Mouse (Mus musculus) megakaryocyte, adult 5-6 weeks (primary cell): ENCODE results near the gene Ambp. TPM values are rescaled to one million over a fixed set of nuclear protein-coding genes. Genes with fewer than 3 reads are reported as not detected.

ENCODE experiments used
- ATAC-seq: 2 replicates; pipeline ENCODE4 v1.8.0; 2016; ENCODE audit warnings: mild to moderate bottlenecking, inconsistent platforms; ENCODE audit not compliant: poor library complexity, severe bottlenecking
- total RNA-seq, 2 experiments: library from RNA; stranded (forward) in 1 of 2; stranded (reverse) in 1 of 2; fragments of 153-499, 151-499 nt in 1 of 2; fragments of 221-1000, 200-1000 nt in 1 of 2; gene quantifications; 2 replicates each; pipeline versions ENCODE4 v1.2.3 to v1.2.4; 2015 to 2017

Ambp gene
- total RNA-seq, 2 experiments from 2014 or later, result not detected

GRCm38 (mm10) chr4:63124861-63125466 lies 29.6 kb downstream of the Ambp start:
- no peak for ATAC-seq

GRCm38 (mm10) chr4:63118639-63119437 lies 35.8 kb downstream of the Ambp start:
- peak; percentile 86 for ATAC-seq

GRCm38 (mm10) chr4:63105651-63106050 lies 48.9 kb downstream of the Ambp start:
- no peak for ATAC-seq

- ATAC-seq, result no peak
These were observed 52.6 kb downstream of the Ambp start for GRCm38 (mm10) chr4:63102025-63102424.

- no peak for ATAC-seq
These were observed 54.1 kb downstream of the Ambp start for GRCm38 (mm10) chr4:63100478-63100877.

- no peak for ATAC-seq
These were observed 57.0 kb downstream of the Ambp start for GRCm38 (mm10) chr4:63097603-63098002.

Other genes with a start within 250 kb of the Ambp start
- gene Zfp618, start 189.2 kb downstream of the Ambp start, total RNA-seq (2015), result 0.02 and 0.05 TPM in 2 replicates
- gene Zfp618, start 189.2 kb downstream of the Ambp start, total RNA-seq (2017), result not detected in 2 replicates
- not detected in 2 replicates for gene Kif12, start 17.3 kb upstream of the Ambp start, total RNA-seq (2015)
- not detected in 2 replicates for gene Kif12, start 17.3 kb upstream of the Ambp start, total RNA-seq (2017)
- 0.23 and 0.42 TPM in 2 replicates for gene Col27a1, start 59.2 kb upstream of the Ambp start, total RNA-seq (2015)
- 0.24 and 0.44 TPM in 2 replicates for gene Col27a1, start 59.2 kb upstream of the Ambp start, total RNA-seq (2017)
- 18.3 and 25.9 TPM in 2 replicates for gene Orm1, start 189.8 kb upstream of the Ambp start, total RNA-seq (2015)
- 28.3 and 30.2 TPM in 2 replicates for gene Orm1, start 189.8 kb upstream of the Ambp start, total RNA-seq (2017)
- gene Orm3, start 201.4 kb upstream of the Ambp start, total RNA-seq (2015), result not detected in 2 replicates
- gene Orm3, start 201.4 kb upstream of the Ambp start, total RNA-seq (2017), result not detected in 2 replicates
- gene Orm2, start 207.7 kb upstream of the Ambp start, total RNA-seq (2015), result not detected in 2 replicates
- gene Orm2, start 207.7 kb upstream of the Ambp start, total RNA-seq (2017), result not detected in 2 replicates
- gene Akna, start 248.6 kb upstream of the Ambp start, total RNA-seq (2015), result 84.6 and 91.2 TPM in 2 replicates
- 43.5 and 56.7 TPM in 2 replicates for gene Akna, start 248.6 kb upstream of the Ambp start, total RNA-seq (2017)